Mouse (Mus musculus): ENCODE results near the gene Sin3a. TPM values are rescaled to one million over a fixed set of nuclear protein-coding genes. Genes with fewer than 3 reads are reported as not detected.

Gene Sin3a
- total and polyA plus RNA-seq, 3 experiments: 27.0 to 715 (median 47.5) TPM

- TF ChIP-seq MAX (IDR thresholded peaks at IDR 0.05; ENCODE audit: low read length): peak; percentile 88
- TF ChIP-seq MYB (IDR thresholded peaks at IDR 0.05; ENCODE audit: low read depth, low read length): no peak; the same call in 1 of the 2 replicates
- TF ChIP-seq GATA1 (IDR thresholded peaks at IDR 0.05; ENCODE audit: low read depth, low read length): no peak
- peak; percentile 78 for TF ChIP-seq SIN3A (IDR thresholded peaks at IDR 0.05; ENCODE audit: low read length)
- TF ChIP-seq MEF2A (IDR thresholded peaks at IDR 0.05; ENCODE audit: extremely low read depth, insufficient replicate concordance, low read depth, low read length, poor library complexity, severe bottlenecking): no peak; the same call in 1 of the 2 replicates
These were observed 59.0 kb downstream of the Sin3a start, which contains the start of gene Man2c1 (continued) for GRCm38 (mm10) chr9:57130577-57131433.

- DNase-seq (ENCODE audit: low read depth, low spot score): no peak
- H3K36me3 ChIP-seq (ENCODE audit: control insufficient read depth in 1 of 2, insufficient read depth in 2 of 2, low read length in 2 of 2): no peaks in the 10 kb centered on the region; a peak in 1 of 4 replicates
- H3K9ac ChIP-seq (ENCODE audit: control insufficient read depth, low read depth, low read length, poor library complexity, severe bottlenecking): no peak overlapping the region
- no peak for TF ChIP-seq KAT2A (conservative IDR thresholded peaks at IDR 0.05; ENCODE audit: low read depth, low read length)
- no peak for TF ChIP-seq ETS1 (IDR thresholded peaks at IDR 0.05; ENCODE audit: low read depth, low read length)
- TF ChIP-seq ZMIZ1 (IDR thresholded peaks at IDR 0.05; ENCODE audit: low read depth, low read length): no peak
- no peak for TF ChIP-seq HCFC1 (IDR thresholded peaks at IDR 0.05; ENCODE audit: low read depth, low read length)
- no peak for TF ChIP-seq UBTF (IDR thresholded peaks at IDR 0.05; ENCODE audit: borderline replicate concordance, insufficient read depth, low read depth, low read length)
- TF ChIP-seq USF1 (IDR thresholded peaks at IDR 0.05; ENCODE audit: low read depth, low read length): no peak
- TF ChIP-seq TCF12 (IDR thresholded peaks at IDR 0.05; ENCODE audit: low read depth, low read length): no peak
- no peak for TF ChIP-seq MEF2A (IDR thresholded peaks at IDR 0.05; ENCODE audit: extremely low read depth, insufficient replicate concordance, low read depth, low read length, poor library complexity, severe bottlenecking)
- no peaks in the 10 kb centered on the region for H3K4me1 ChIP-seq (ENCODE audit: control insufficient read depth in 1 of 2, insufficient read depth in 2 of 2, low read length in 2 of 2)
- no peaks in the 10 kb centered on the region for H3K79me2 ChIP-seq (ENCODE audit: control insufficient read depth, insufficient read depth, low read length, poor library complexity)
- H3K9me3 ChIP-seq (replicated peaks; ENCODE audit: insufficient read depth, low read length): no peaks in the 10 kb centered on the region
- no peak overlapping the region for H3K27ac ChIP-seq (ENCODE audit: control insufficient read depth, low read depth, low read length)
- H3K4me3 ChIP-seq (ENCODE audit: control insufficient read depth in 1 of 2, insufficient read depth in 1 of 2, low read depth in 2 of 2, low read length in 2 of 2): no peak overlapping the region
- H3K27me3 ChIP-seq (ENCODE audit: control insufficient read depth in 1 of 2, insufficient read depth in 2 of 2, low read length in 2 of 2): no peaks in the 10 kb centered on the region
These were observed 65.4 kb downstream of the Sin3a start for GRCm38 (mm10) chr9:57137246-57137645.

GRCm38 (mm10) chr9:57137777-57138176 lies 65.9 kb downstream of the Sin3a start:
- Histone ChIP-seq H3K27ac (ENCODE audit: control insufficient read depth, low read depth, low read length) (no peak overlapping the region), H3K9ac (ENCODE audit: control insufficient read depth, low read depth, low read length, poor library complexity, severe bottlenecking) (no peak overlapping the region), H3K27me3 (ENCODE audit: control insufficient read depth in 1 of 2, insufficient read depth in 2 of 2, low read length in 2 of 2) (no peaks in the 10 kb centered on the region), H3K9me3 (replicated peaks; ENCODE audit: insufficient read depth, low read length) (no peaks in the 10 kb centered on the region), H3K79me2 (ENCODE audit: control insufficient read depth, insufficient read depth, low read length, poor library complexity) (no peaks in the 10 kb centered on the region), H3K4me3 (ENCODE audit: control insufficient read depth in 1 of 2, insufficient read depth in 1 of 2, low read depth in 2 of 2, low read length in 2 of 2) (no peak overlapping the region), H3K4me1 (ENCODE audit: control insufficient read depth in 1 of 2, insufficient read depth in 2 of 2, low read length in 2 of 2) (no peaks in the 10 kb centered on the region), H3K36me3 (ENCODE audit: control insufficient read depth in 1 of 2, insufficient read depth in 2 of 2, low read length in 2 of 2) (no peaks in the 10 kb centered on the region; a peak in 1 of 4 replicates)
- TF ChIP-seq E2F4 (IDR thresholded peaks at IDR 0.05; ENCODE audit: borderline replicate concordance, low read depth, low read length) (no peak), TCF12 (IDR thresholded peaks at IDR 0.05; ENCODE audit: low read depth, low read length) (no peak), BHLHE40 (IDR thresholded peaks at IDR 0.05; ENCODE audit: borderline replicate concordance, low read depth, low read length) (no peak)
- no peak for DNase-seq (ENCODE audit: low read depth, low spot score)

All from MEL (cell line).